Mouse (Mus musculus) liver, postnatal 0 days (tissue): Measurements from ENCODE around the gene Chrd. TPM values are rescaled to one million over a fixed set of nuclear protein-coding genes. Genes with fewer than 3 reads are reported as not detected.

ENCODE experiments used
- ATAC-seq: fragments of 200-750 bp; cut with Nextera tagmentation; 2 replicates; pipeline ENCODE4 v1.8.0; 2017; ENCODE audit warnings: mild to moderate bottlenecking, moderate library complexity
- DNase-seq: peaks from one replicate; pipeline ENCODE4 v3.0.0-alpha.2; 2016
- H3K27ac ChIP-seq: fragments of 300-500 bp; sonication (generic); 2 replicates; pipeline ENCODE4 v1.5.1; 2014; ENCODE audit warnings: antibody characterized with exemption, moderate library complexity, mild to moderate bottlenecking, low read depth
- H3K27me3 ChIP-seq: fragments of 300-500 bp; sonication (generic); 2 replicates; pipeline ENCODE4 v1.6.1; 2014; ENCODE audit warnings: low read length, control low read depth, mixed read lengths; ENCODE audit not compliant: insufficient read depth
- H3K36me3 ChIP-seq: fragments of 300-500 bp; sonication (generic); replicated peaks from 2 replicates; pipeline ENCODE4 v1.6.1; 2014; ENCODE audit warnings: mild to moderate bottlenecking, control low read depth, low read length, moderate library complexity, mixed read lengths; ENCODE audit not compliant: insufficient read depth
- H3K4me1 ChIP-seq: fragments of 300-500 bp; sonication (generic); 2 replicates; pipeline ENCODE4 v1.6.1; 2014; ENCODE audit warnings: antibody characterized with exemption, mild to moderate bottlenecking, control low read depth; ENCODE audit not compliant: insufficient read depth
- H3K4me2 ChIP-seq: fragments of 300-500 bp; sonication (generic); 2 replicates; pipeline ENCODE4 v1.6.1; 2014; ENCODE audit warnings: low read depth, mild to moderate bottlenecking, low read length, moderate library complexity, mixed read lengths
- H3K4me3 ChIP-seq: fragments of 300-500 bp; sonication (generic); 2 replicates; pipeline ENCODE4 v1.5.1; 2014; ENCODE audit warnings: low read depth, low read length
- H3K9ac ChIP-seq: fragments of 300-500 bp; sonication (generic); replicated peaks from 2 replicates; pipeline ENCODE4 v1.6.1; 2014; ENCODE audit warnings: mild to moderate bottlenecking, moderate library complexity
- H3K9me3 ChIP-seq: fragments of 300-500 bp; sonication (generic); 2 replicates; pipeline ENCODE4 v1.6.1; 2016; ENCODE audit warnings: mild to moderate bottlenecking, control low read depth, low read length, mixed read lengths
- CTCF ChIP-seq: sonication (generic); IDR thresholded peaks from 2 replicates; pipeline ENCODE4 v1.5.1; 2016; ENCODE audit warnings: antibody characterized with exemption, low read depth
- EP300 ChIP-seq: IDR thresholded peaks from 2 replicates; pipeline ENCODE4 v1.6.1; 2016; ENCODE audit warnings: antibody characterized with exemption, low read depth, mild to moderate bottlenecking
- WGBS: fragments of 180-500 bp; shearing (Covaris S2); extraction: QIAGEN DNeasy Blood & Tissue Kit; methylation state at CpG from one replicate; pipeline ENCODE4 v1.1.7; 2014; ENCODE audit not compliant: insufficient replicate concordance; 5-methylcytosine and 5-hydroxymethylcytosine counted together
- polyA plus RNA-seq: library from polyadenylated mRNA; unstranded; fragments of >200 nt; fragmentation: Nextera tagmentation; extraction: Ambion mirVana; gene quantifications from 2 replicates; pipeline ENCODE4 v1.2.1, GENCODE M21; 2015

Chrd gene
- polyA plus RNA-seq, 1 experiment from 2014 or later: 0.34 TPM

GRCm38 (mm10) chr16:20757385-20757784, 24.5 kb downstream of the Chrd start:
- H3K9ac ChIP-seq: no peak overlapping the region
- no peak overlapping the region for H3K27ac ChIP-seq
- no peak overlapping the region for H3K4me3 ChIP-seq
- H3K4me1 ChIP-seq: no peaks in the 10 kb centered on the region
- no peak overlapping the region for H3K4me2 ChIP-seq
- 63% methylated on average over 1 of the region's 1 CpGs for WGBS
- H3K27me3 ChIP-seq: no peaks in the 10 kb centered on the region
- DNase-seq (no peak), ATAC-seq (no peak)
- H3K9me3 ChIP-seq: no peaks in the 10 kb centered on the region
- H3K36me3 ChIP-seq: no peaks in the 10 kb centered on the region
- TF ChIP-seq EP300 (no peak), CTCF (no peak)

GRCm38 (mm10) chr16:20761681-20762080, 28.8 kb downstream of the Chrd start:
- H3K27ac ChIP-seq: no peak overlapping the region
- TF ChIP-seq CTCF (peak; percentile 72), EP300 (no peak)
- H3K9me3 ChIP-seq: no peaks in the 10 kb centered on the region
- H3K4me3 ChIP-seq: no peak overlapping the region
- H3K4me1 ChIP-seq: no peaks in the 10 kb centered on the region
- 2% methylated on average over 3 of the region's 3 CpGs for WGBS
- ATAC-seq: no peak
- DNase-seq: peak; percentile 56
- H3K36me3 ChIP-seq: no peaks in the 10 kb centered on the region
- no peak overlapping the region for H3K9ac ChIP-seq
- no peak overlapping the region for H3K4me2 ChIP-seq
- no peaks in the 10 kb centered on the region for H3K27me3 ChIP-seq

GRCm38 (mm10) chr16:20765244-20765643, 32.3 kb downstream of the Chrd start:
- Histone ChIP-seq H3K36me3 (no peaks in the 10 kb centered on the region), H3K4me1 (no peaks in the 10 kb centered on the region), H3K4me2 (no peak overlapping the region), H3K9me3 (no peaks in the 10 kb centered on the region), H3K27ac (no peak overlapping the region), H3K4me3 (no peak overlapping the region), H3K27me3 (no peaks in the 10 kb centered on the region), H3K9ac (no peak overlapping the region)
- no peak for ATAC-seq
- 48% methylated on average over 9 of the region's 9 CpGs for WGBS
- peak; percentile 74 for TF ChIP-seq CTCF
- TF ChIP-seq EP300: no peak
- peak; percentile 71 for DNase-seq

GRCm38 (mm10) chr16:20775021-20775420, 42.1 kb downstream of the Chrd start:
- no peaks in the 10 kb centered on the region for H3K9me3 ChIP-seq
- no peak overlapping the region for H3K9ac ChIP-seq
- no peak for ATAC-seq
- H3K36me3 ChIP-seq: no peaks in the 10 kb centered on the region
- no peaks in the 10 kb centered on the region for H3K4me1 ChIP-seq
- no peak for DNase-seq
- H3K27ac ChIP-seq: no peak overlapping the region
- H3K4me2 ChIP-seq: no peak overlapping the region
- H3K4me3 ChIP-seq: no peak overlapping the region
- no peak for TF ChIP-seq CTCF
- TF ChIP-seq EP300: no peak
- whole genome bisulfite sequencing: 66% methylated on average over 5 of the region's 5 CpGs
- no peaks in the 10 kb centered on the region for H3K27me3 ChIP-seq

- no peaks in the 10 kb centered on the region for H3K4me1 ChIP-seq
- WGBS: 69% methylated on average over 3 of the region's 3 CpGs
- H3K27ac ChIP-seq: no peak overlapping the region
- no peak overlapping the region for H3K9ac ChIP-seq
- H3K4me3 ChIP-seq: no peak overlapping the region
- DNase-seq (no peak), ATAC-seq (no peak)
- no peak overlapping the region for H3K4me2 ChIP-seq
- no peaks in the 10 kb centered on the region for H3K36me3 ChIP-seq
- no peak for TF ChIP-seq EP300
- TF ChIP-seq CTCF: no peak
- H3K9me3 ChIP-seq: no peaks in the 10 kb centered on the region
- H3K27me3 ChIP-seq: no peaks in the 10 kb centered on the region
These were observed 46.9 kb downstream of the Chrd start for GRCm38 (mm10) chr16:20779846-20780245.

- Histone ChIP-seq H3K36me3 (no peaks in the 10 kb centered on the region), H3K27me3 (no peaks in the 10 kb centered on the region), H3K4me2 (no peak overlapping the region), H3K4me3 (no peak overlapping the region), H3K9me3 (no peaks in the 10 kb centered on the region), H3K27ac (no peak overlapping the region), H3K4me1 (no peaks in the 10 kb centered on the region), H3K9ac (no peak overlapping the region)
- ATAC-seq (no peak), DNase-seq (no peak)
- 67% methylated on average over 4 of the region's 4 CpGs for WGBS
- TF ChIP-seq EP300 (no peak), CTCF (no peak)
These were observed 48.2 kb downstream of the Chrd start for GRCm38 (mm10) chr16:20781101-20781630.

GRCm38 (mm10) chr16:20783891-20784290, 51.0 kb downstream of the Chrd start:
- WGBS: 70% methylated on average over 2 of the region's 2 CpGs
- DNase-seq (no peak), ATAC-seq (no peak)
- no peaks in the 10 kb centered on the region for H3K36me3 ChIP-seq
- no peak overlapping the region for H3K4me3 ChIP-seq
- no peaks in the 10 kb centered on the region for H3K4me1 ChIP-seq
- H3K9ac ChIP-seq: no peak overlapping the region
- H3K27ac ChIP-seq: no peak overlapping the region
- H3K27me3 ChIP-seq: no peaks in the 10 kb centered on the region
- TF ChIP-seq CTCF: no peak
- no peak for TF ChIP-seq EP300
- H3K9me3 ChIP-seq: no peaks in the 10 kb centered on the region
- H3K4me2 ChIP-seq: no peak overlapping the region
